Mouse (Mus musculus): ENCODE measurements around the gene Padi2.
A peak's percentile ranks its signal among the peaks of the same experiment; 100 is the strongest.

The Padi2 gene

GRCm38 (mm10) chr4:140919974-140920836 lies 14.1 kb downstream of the Padi2 start:
- no peak for DNase-seq (ENCODE audit: low spot score in 2 of 2)

- no peak for DNase-seq (ENCODE audit: low spot score in 2 of 2)
These were observed 16.4 kb downstream of the Padi2 start for GRCm38 (mm10) chr4:140922508-140922907.

GRCm38 (mm10) chr4:140925648-140926047 lies 19.5 kb downstream of the Padi2 start:
- no peak for DNase-seq (ENCODE audit: low spot score in 2 of 2)

GRCm38 (mm10) chr4:140928349-140928748 lies 22.2 kb downstream of the Padi2 start:
- no peak for DNase-seq (ENCODE audit: low spot score in 2 of 2)

- no peak for DNase-seq (ENCODE audit: low spot score in 2 of 2)
These were observed 23.6 kb downstream of the Padi2 start for GRCm38 (mm10) chr4:140929745-140930144.

GRCm38 (mm10) chr4:140930900-140931470 lies 24.8 kb downstream of the Padi2 start:
- no peak for DNase-seq (ENCODE audit: low spot score in 2 of 2)

- no peak for DNase-seq (ENCODE audit: low spot score in 2 of 2)
These were observed 29.5 kb downstream of the Padi2 start for GRCm38 (mm10) chr4:140935643-140936042.

GRCm38 (mm10) chr4:140944356-140944755 lies 38.2 kb downstream of the Padi2 start:
- DNase-seq (ENCODE audit: low spot score in 2 of 2) = peak; percentile 85

- peak; percentile 80 for DNase-seq (ENCODE audit: low spot score in 2 of 2)
These were observed 38.9 kb downstream of the Padi2 start for GRCm38 (mm10) chr4:140944961-140945442.

- DNase-seq (ENCODE audit: low spot score in 2 of 2) = no peak
These were observed 39.4 kb downstream of the Padi2 start for GRCm38 (mm10) chr4:140945571-140945970.

- no peak for DNase-seq (ENCODE audit: low spot score in 2 of 2)
These were observed 39.9 kb downstream of the Padi2 start for GRCm38 (mm10) chr4:140946048-140946447.

GRCm38 (mm10) chr4:140946580-140947205 lies 40.5 kb downstream of the Padi2 start:
- no peak for DNase-seq (ENCODE audit: low spot score in 2 of 2)

GRCm38 (mm10) chr4:140947487-140948440 lies 41.6 kb downstream of the Padi2 start:
- no peak for DNase-seq (ENCODE audit: low spot score in 2 of 2)

GRCm38 (mm10) chr4:140948481-140948880 lies 42.3 kb downstream of the Padi2 start:
- peak; percentile 56 to 62 for DNase-seq (ENCODE audit: low spot score in 2 of 2)

- DNase-seq (ENCODE audit: low spot score in 2 of 2) = peak; percentile 63 to 64
These were observed 42.9 kb downstream of the Padi2 start for GRCm38 (mm10) chr4:140949052-140949451.

- DNase-seq (ENCODE audit: low spot score in 2 of 2) = peak in 1 of 2 experiments; percentile 36
These were observed 43.5 kb downstream of the Padi2 start for GRCm38 (mm10) chr4:140949616-140950015.

- DNase-seq (ENCODE audit: low spot score in 2 of 2) = no peak
These were observed 44.4 kb downstream of the Padi2 start for GRCm38 (mm10) chr4:140950574-140950973.

- DNase-seq (ENCODE audit: low spot score in 2 of 2) = peak; percentile 68 to 71
These were observed 45.9 kb downstream of the Padi2 start for GRCm38 (mm10) chr4:140951861-140952641.

GRCm38 (mm10) chr4:140957131-140957702 lies 51.1 kb downstream of the Padi2 start:
- no peak for DNase-seq (ENCODE audit: low spot score in 2 of 2)

- DNase-seq (ENCODE audit: low spot score in 2 of 2) = peak; percentile 71 to 75
These were observed 51.6 kb downstream of the Padi2 start for GRCm38 (mm10) chr4:140957725-140958124.
